Mouse (Mus musculus): ENCODE measurements around the gene Olfr1195.
"Not testable (repeated sequence)": the region's sequence is repeated elsewhere in the genome, so short reads cannot be mapped to it uniquely, and the experiment has no call there.

Gene Olfr1195

DNA sequence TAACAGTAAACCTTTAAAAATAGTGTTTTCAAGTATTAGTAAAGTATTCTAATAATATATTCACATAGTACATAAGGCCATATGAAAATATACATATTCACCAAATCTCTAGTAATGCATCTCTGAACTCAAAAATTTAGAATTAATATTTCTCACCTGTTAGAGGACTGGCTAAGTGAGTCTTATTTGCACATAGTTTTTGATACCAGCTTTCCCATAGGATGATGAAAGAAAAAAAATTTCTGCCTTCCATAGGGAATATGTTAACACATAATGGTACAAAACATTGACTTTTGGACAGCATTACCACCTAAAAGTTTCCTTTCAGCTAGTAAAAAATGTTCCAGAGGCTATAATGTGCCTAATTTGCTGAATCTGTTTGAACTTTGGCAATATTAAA lies at the start of gene Olfr1195:
Olfr1195 (minus strand) TSS at position 101 of the 400 bp plus-strand sequence.
- no peak for ATAC-seq (ENCODE audit: low TSS enrichment)

DNA sequence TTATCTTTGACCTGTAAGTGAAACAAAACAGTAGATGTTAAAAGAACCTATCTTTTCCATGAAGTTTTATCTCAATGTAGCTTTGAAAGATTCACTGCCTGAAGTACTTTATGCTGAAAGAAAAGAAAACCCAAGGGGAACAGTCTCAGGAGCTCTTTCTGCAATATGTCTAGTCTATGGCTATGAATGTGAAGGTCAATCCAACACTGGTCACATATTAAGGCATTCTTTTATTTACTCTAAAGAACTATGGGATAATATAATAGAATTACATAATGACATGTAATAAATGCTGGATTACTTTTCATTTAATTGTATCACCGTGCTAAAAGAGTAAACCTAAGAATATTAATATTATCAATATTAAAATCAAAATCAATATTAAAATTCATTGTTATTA lies 43.3 kb upstream of the Olfr1195 start, which contains the start of gene Olfr1197:
Olfr1197 (minus strand) TSS at position 101 of the 400 bp plus-strand sequence.
- ATAC-seq (ENCODE audit: low TSS enrichment) = no peak

DNA sequence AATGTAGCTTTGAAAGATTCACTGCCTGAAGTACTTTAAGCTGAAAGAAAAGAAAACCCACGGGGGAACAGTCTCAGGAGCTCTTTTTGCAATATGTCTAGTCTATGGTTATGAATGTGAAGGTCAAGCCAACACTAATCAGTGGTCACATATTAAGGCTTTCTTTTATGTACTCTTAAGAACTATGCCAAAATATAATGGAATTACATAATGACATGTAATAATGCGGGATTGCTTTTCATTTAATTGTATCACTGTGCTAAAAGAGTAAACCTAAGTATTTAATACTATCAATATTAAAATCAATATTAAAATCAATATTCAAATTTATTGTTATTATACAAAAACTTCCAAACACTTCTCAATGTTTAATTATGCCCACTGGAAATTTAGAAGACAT lies 15.5 kb upstream of the Olfr1195 start, which contains the start of gene Olfr1196:
Olfr1196 (minus strand) TSS at position 101 of the 400 bp plus-strand sequence.
- no peak for ATAC-seq (ENCODE audit: low TSS enrichment)

DNA sequence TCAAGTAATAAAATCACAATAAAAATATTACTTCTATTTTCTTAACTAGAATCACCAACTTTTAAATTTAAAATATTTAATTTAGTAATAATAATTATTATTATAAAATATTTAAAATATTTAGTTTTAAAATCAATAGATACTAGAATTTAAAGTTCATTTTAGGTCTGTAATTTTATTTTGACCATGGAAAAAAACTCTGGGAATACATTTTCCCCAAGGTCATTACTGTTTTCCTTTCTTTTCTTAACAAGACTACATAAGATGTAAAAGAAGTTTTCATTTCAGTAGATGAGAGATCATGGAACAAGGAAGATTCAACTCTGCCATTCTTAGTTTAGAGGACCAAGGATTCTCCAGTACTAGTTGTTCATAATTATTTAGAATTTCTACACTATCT lies 13.7 kb downstream of the Olfr1195 start, which contains the start of gene Olfr1193:
Olfr1193 (plus strand) TSS at position 301 of the 400 bp plus-strand sequence.
- not testable (repeated sequence) for ATAC-seq (ENCODE audit: low TSS enrichment)

DNA sequence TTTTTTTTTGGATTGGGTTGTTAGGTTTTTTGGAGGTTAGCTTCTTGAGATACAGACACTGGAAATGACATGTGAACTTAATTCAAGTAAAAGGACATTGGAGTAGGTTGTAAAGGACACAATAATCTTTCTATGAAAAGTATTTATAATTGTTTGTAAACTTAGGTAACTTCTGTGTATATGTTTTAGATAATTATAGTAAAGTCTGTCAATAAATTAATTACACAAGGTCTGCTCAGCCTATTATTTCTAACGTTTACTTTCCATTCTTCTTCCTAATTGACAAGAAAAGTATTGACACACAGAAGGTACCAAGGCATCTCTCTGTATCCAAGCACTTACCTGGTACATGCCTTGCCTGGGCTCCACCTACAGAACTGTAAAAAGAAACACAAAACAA lies 40.8 kb downstream of the Olfr1195 start, which contains the start of gene Olfr1192-ps1:
Olfr1192-ps1 (plus strand) TSS at position 301 of the 400 bp plus-strand sequence.
- ATAC-seq (ENCODE audit: low TSS enrichment) = no peak

DNA sequence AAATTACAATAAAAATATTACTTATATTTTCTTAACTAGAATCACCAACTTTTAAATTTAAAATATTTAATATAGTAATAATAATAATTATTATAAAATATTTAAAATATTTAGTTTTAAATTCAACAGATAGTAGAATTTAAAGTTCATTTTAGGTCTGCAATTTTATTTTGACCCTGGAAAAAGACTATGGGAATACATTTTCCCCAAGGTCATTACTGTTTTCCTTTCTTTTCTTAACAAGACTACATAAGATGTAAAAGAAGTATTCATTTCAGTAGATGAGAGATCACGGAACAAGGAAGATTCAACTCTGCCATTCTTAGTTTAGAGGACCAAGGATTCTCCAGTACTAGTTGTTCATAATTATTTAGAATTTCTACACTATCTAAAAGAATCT lies 48.7 kb downstream of the Olfr1195 start, which contains the start of gene Olfr1191-ps1:
Olfr1191-ps1 (plus strand) TSS at position 301 of the 400 bp plus-strand sequence.
- not testable (repeated sequence) for ATAC-seq (ENCODE audit: low TSS enrichment)
